Mouse (Mus musculus) large intestine, adult 2 months (tissue): ENCODE measurements around the gene Ptf1a. TPM values are rescaled to one million over a fixed set of nuclear protein-coding genes. Genes with fewer than 3 reads are reported as not detected.

Experiments
- DNase-seq: peaks from one replicate; pipeline ENCODE4 v3.0.0-alpha.2; 2012; ENCODE audit warnings: low read depth, low spot score
- WGBS: fragments of 180-500 bp; shearing (Covaris S2); methylation state at CpG from one replicate; pipeline ENCODE4 v1.1.7; 2018; 5-methylcytosine and 5-hydroxymethylcytosine counted together
- polyA plus RNA-seq: library from polyadenylated mRNA; depleted of rRNA; stranded (reverse); fragments of >200 nt; gene quantifications from 2 replicates; pipeline ENCODE4 v1.2.3, GENCODE M21; 2012; rRNA removed

Gene Ptf1a
- not detected in 2 replicates for polyA plus RNA-seq

DNA sequence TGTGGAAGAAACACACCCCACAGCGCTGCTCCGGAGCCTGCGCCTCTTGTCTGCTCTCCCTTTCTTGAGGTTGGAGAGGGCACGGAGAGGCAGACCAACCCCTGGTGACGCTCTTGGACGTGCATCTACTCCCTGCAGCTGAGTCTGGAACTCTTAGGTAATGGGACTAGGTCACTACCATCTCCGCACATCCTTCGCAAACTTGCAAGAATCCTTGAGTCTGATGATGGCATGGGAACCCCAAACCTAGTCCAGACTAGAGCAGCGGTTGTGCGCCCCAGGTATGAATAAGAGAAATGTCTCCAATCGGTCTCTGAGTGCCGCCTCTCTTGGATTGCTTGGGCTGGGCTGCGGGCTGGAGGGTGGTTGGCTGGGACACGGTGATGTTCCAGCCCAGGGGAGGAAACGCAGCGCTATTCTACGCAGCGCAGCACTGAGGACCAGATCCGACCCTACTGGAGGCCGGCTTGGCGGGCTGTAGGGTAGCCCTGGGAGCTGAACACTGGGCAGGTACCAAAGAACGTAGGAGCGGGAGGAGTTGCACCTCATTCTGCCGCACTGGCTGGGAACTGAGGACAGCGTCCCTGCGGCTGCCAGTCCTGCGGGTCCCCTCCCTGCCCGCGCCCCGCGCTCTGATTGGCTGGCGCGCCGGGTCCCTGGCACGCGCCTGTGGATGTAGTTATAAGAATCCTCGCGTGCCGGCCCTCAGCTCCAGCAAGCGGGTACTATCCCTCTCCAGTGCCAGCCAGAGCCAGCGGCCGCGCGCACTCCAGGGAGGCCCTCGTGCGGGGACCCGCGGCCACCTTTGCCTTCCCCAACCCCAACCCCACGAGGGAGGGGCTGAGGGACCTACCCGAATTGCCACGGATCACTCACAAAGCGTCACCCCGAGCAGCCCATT, at the start of gene Ptf1a:
Gene Ptf1a, plus strand, starts transcription at position 733 of the 901 bp plus-strand sequence.
- DNase-seq = no peak

GRCm38 (mm10) chr2:19405409-19405808, 40.1 kb upstream of the Ptf1a start:
- DNase-seq = no peak
- WGBS = 35% methylated on average over 5 of the region's 5 CpGs

More for the DNA sequence above, at the start of gene Ptf1a:
- 2% methylated on average over 53 of the region's 53 CpGs for WGBS

DNA sequence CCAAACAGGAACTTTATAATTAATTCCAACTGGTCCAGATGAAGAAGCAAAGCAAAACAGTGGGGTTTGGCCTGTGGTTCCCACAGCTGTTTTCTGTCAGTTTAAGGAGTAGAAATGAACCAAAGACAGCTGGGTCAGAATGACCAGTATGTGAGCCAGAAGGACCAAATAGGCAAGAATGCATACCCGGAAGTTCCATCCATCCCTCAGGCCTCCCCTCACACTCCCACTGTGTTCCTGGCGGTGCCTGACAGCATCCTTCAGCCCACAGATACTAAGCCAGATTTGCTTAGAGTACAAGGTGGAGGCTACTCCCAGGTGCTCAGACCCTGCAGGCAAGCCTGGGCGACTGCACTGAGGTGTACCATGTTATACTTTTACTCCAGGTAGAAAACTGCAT, 38.9 kb upstream of the Ptf1a start:
- no peak for DNase-seq
- WGBS = 46% methylated on average over 3 of the region's 3 CpGs

DNA sequence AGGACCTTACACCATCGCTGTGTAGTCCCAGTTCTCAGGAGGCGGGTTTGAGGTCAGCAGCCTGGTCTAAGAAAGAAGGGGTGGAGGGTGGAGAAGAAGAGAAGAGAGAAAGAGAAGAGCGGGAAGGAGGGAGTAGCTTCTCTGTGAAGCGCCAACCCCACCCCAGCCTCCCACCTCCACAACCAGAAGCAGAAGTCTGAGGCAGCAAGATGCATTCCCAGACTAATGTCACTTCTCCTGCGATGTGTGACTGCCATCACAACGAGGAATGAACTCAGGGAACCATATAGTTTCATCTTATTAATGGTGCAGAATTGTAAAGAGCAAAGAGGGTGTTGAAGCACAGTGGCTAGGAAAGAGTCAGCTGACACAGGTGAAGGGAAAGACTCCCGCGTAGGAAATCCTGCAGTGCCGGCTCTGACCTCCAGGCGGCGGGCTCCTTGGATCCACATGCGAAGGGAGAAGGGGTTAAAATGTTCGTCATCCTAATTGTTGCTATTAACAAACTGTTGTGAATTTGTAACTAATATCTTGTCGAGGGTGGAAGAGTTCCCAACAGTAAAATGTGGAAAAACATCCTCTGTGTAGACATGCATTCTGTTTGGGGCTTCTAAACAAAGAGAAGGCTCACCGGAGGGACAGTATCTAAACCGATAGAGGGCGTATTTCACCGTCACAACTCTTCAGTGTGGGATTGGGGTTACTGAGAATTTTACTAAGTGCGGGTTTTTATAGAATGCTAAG, 31.1 kb upstream of the Ptf1a start:
- 21% methylated on average over 19 of the region's 19 CpGs for WGBS
- DNase-seq = no peak

- peak; percentile 45 for DNase-seq
- 3% methylated on average over 6 of the region's 6 CpGs for WGBS
Observed at GRCm38 (mm10) chr2:19415063-19415521, 30.4 kb upstream of the Ptf1a start.

- WGBS = 58% methylated on average over 6 of the region's 6 CpGs
- DNase-seq = no peak
Observed at GRCm38 (mm10) chr2:19416066-19416465, 29.4 kb upstream of the Ptf1a start.

DNA sequence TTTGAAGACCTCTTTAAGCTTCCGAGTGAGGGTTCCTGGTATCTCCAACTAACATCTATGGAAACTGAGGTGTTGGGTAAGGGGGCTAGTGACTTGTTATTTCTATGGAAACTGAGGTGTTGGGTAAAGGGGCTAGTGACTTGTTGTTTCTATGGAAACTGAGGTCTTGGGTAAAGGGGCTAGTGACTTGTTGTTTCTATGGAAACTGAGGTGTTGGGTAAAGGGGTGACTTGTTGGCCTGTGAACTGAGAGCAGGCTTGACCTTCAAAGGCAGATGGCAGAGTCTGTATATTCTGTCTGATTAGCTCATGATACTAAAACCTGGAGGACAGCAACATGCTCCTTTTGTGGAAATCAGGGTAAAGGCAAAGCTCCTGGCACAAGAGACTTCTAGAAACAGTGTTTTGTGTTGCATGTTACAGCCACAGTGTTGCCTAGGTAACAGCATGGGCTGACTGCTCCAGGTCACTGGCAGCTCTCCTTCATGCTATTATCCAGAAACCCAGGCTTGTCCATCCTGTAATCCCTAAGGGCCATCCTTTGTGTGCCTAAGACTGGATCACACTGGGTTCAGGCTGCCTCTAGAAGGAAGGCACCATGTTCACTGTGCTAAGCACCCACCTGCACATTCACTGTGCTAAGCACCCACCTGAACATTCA, 25.6 kb upstream of the Ptf1a start:
- 73% methylated on average over 1 of the region's 1 CpGs for WGBS
- no peak for DNase-seq

- DNase-seq = no peak
Observed at GRCm38 (mm10) chr2:19422226-19422625, 23.2 kb upstream of the Ptf1a start.

GRCm38 (mm10) chr2:19423086-19423485, 22.4 kb upstream of the Ptf1a start:
- 75% methylated on average over 6 of the region's 6 CpGs for WGBS
- no peak for DNase-seq

DNA sequence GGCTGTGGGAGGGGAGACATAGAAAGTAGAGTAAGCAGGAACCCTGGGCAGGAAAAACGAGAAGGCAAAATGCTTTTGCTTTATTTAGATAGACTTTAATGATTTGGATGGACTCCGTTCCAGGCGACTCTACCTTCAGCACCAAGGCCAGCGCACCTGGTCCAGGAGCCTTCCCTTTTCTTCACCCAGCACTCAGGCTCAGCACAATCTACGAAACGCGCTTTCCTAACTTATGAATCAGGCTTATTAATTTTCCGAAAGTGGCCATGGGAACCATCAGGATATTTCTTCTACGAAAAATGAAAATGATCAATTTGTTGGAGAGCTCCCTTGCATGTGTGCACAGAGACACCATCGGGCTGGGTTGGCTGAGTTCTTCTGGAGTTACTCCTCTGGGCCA, 16.4 kb upstream of the Ptf1a start:
- WGBS = 7% methylated on average over 10 of the region's 10 CpGs
- DNase-seq = no peak

- WGBS = 10% methylated on average over 31 of the region's 31 CpGs
- DNase-seq = no peak
Observed at GRCm38 (mm10) chr2:19429691-19430690, 15.5 kb upstream of the Ptf1a start.

- 2% methylated on average over 33 of the region's 33 CpGs for WGBS
Observed at GRCm38 (mm10) chr2:19430746-19431145, 14.7 kb upstream of the Ptf1a start.

DNA sequence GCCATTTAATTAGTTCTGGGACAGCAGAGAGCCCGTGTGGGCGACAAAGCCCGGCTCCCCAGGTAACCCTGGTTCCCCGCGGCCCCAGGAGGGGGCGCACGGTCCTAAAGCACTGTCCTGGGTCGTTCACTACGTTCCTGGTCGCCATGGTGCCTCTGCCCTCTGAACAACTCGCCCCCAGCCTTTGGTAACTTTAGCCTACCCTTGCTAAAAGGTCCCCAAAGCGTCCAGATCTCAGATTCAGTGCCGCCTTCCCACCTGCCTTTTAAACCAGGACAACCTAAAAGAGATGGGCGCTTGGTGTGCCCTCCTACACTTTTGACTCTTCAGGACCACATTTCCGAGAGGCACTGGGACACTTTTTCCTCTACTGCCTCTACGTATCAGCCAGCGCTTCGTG, 14.3 kb upstream of the Ptf1a start:
- no peak for DNase-seq
- 2% methylated on average over 18 of the region's 18 CpGs for WGBS

More at GRCm38 (mm10) chr2:19430746-19431145, 14.7 kb upstream of the Ptf1a start:
- DNase-seq = no peak

DNA sequence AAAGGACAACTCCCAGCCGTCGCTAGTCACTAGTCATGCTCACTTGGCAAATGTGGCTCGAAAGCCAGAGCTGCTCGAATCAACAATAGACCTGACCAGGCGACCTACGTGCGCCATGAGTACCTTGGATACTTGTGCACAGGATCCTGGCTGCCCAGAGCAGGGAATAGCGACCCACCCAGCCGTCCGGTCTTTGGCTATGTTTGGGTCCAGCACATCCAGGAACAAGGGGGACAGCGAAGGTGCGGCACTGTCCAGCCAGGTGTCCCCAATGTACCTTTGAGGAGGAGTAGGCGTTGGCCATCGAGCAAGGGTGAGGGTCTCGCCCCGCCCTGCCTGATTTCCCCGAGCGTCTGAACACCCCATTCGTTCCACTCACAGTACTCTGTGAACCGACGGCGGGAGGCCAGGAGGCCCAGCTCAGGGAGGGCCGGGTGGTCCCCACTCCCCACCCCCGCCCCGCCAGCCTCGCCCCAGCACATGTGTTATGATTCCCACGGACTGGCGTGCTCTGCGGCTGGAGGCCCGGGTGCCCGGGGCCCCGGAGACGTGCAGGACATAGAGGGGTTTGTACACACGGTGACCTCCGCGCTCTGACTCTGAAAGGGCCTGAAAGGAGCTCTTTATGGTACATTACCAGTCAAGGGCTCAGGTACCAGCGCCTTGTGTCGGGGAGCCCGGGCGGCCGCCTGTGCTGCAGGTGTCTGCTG, 13.7 kb upstream of the Ptf1a start:
- 5% methylated on average over 41 of the region's 41 CpGs for WGBS

DNA sequence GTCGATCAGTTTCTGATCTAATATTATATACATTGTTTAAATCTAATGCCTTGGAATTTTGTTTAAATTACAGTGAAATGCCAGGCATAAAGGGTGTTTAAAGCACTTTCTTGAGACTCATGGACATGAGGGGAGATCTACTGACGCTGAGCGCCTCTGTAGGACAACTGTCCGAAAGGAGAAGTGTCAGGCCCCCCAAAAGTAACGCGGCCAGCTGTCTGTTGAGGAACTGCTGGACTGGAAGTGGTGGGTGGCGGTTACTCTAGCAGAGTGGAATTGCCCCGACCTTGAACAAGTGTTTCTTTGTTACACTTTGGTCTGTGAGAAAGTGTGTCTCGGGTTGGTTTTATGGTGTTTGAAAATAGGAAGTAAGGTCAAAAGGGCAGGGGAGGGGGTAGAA, 1.1 kb upstream of the Ptf1a start:
- no peak for DNase-seq
- WGBS = 4% methylated on average over 9 of the region's 9 CpGs

More for the DNA sequence above, 13.7 kb upstream of the Ptf1a start:
- no peak for DNase-seq

- DNase-seq = no peak
Observed at GRCm38 (mm10) chr2:19445871-19446501, 523 bp downstream of the Ptf1a start.

GRCm38 (mm10) chr2:19446746-19447145, 1.3 kb downstream of the Ptf1a start:
- no peak for DNase-seq
- WGBS = 6% methylated on average over 7 of the region's 7 CpGs

More at GRCm38 (mm10) chr2:19445871-19446501, 523 bp downstream of the Ptf1a start:
- WGBS = 2% methylated on average over 67 of the region's 67 CpGs
